11 mouse cellular contexts compared by ENCODE assay signal in genomic region chr2:105516267-105517133, GRCm38 (mm10).
DNase-seq lines count a peak whose midpoint lies in the region; ATAC-seq and TF ChIP-seq lines count a peak whose summit lies in the region.
"Had no signal": no experiment of that assay in that cellular context is flagged by ENCODE, and none has a peak within 500 bp of the region (broad histone marks: within the 10 kb centered on the region; RNA-seq: fewer than 3 reads in every experiment).

No protein-coding gene starts in this region.

- no peak overlapping the region for H3K9ac ChIP-seq in lung, embryonic 14.5 days
- H3K9ac ChIP-seq in lung, postnatal 0 days (replicated peaks; ENCODE audit: low read depth) = no peak overlapping the region
- H3K9ac ChIP-seq in forebrain, embryonic 14.5 days (ENCODE audit: low read length) = no peak overlapping the region
- H3K9ac ChIP-seq in limb, embryonic 11.5 days (ENCODE audit: low read length) = no peak overlapping the region
- H3K9ac ChIP-seq: limb, embryonic 12.5 days had no signal

- no peak overlapping the region for H3K4me2 ChIP-seq in lung, embryonic 14.5 days
- no peak overlapping the region for H3K4me2 ChIP-seq in lung, postnatal 0 days (replicated peaks; ENCODE audit: low read depth, low read length)
- H3K4me2 ChIP-seq in forebrain, embryonic 14.5 days (ENCODE audit: low read length) = 0 out of 2 replicates have a peak overlapping the region, but pooled peaks have one; percentile 4
- H3K4me2 ChIP-seq in limb, embryonic 11.5 days (ENCODE audit: low read depth, severe bottlenecking) = no peak overlapping the region
- H3K4me2 ChIP-seq: limb, embryonic 12.5 days had no signal

- DNase-seq in lung, embryonic 14.5 days = peak; percentile 11
- DNase-seq in lung, postnatal 0 days (ENCODE audit: low spot score) = no peak
- peak; percentile 94 for DNase-seq in forebrain, embryonic 14.5 days (ENCODE audit: low spot score)
- peak; percentile 17 for DNase-seq in limb, embryonic 11.5 days (ENCODE audit: low spot score)
- peak; percentile 86 for DNase-seq in retina, postnatal 1 day
- DNase-seq: kidney, adult 2 months; lung, postnatal 10 days; spleen, adult 18-20 months had no signal

- no peaks in the 10 kb centered on the region for H3K36me3 ChIP-seq in lung, embryonic 14.5 days (ENCODE audit: insufficient read depth)
- no peaks in the 10 kb centered on the region for H3K36me3 ChIP-seq in lung, postnatal 0 days (ENCODE audit: insufficient read depth, low read length)
- H3K36me3 ChIP-seq in forebrain, embryonic 14.5 days (ENCODE audit: control insufficient read depth, insufficient read depth, low read length) = no peaks in the 10 kb centered on the region
- H3K36me3 ChIP-seq in limb, embryonic 11.5 days (ENCODE audit: control insufficient read depth, insufficient read depth, low read length) = no peaks in the 10 kb centered on the region
- H3K36me3 ChIP-seq: limb, embryonic 12.5 days had no signal

- TF ChIP-seq CTCF in lung, embryonic 14.5 days (IDR thresholded peaks at IDR 0.05; ENCODE audit: low read depth) = no peak
- no peak for TF ChIP-seq CTCF in lung, postnatal 0 days (IDR thresholded peaks at IDR 0.05)

- ATAC-seq in lung, embryonic 14.5 days (ENCODE audit: insufficient read depth) = no peak
- no peak for ATAC-seq in lung, postnatal 0 days
- peak; percentile 93 for ATAC-seq in forebrain, embryonic 14.5 days
- ATAC-seq in limb, embryonic 11.5 days (ENCODE audit: insufficient number of reproducible peaks, low FRiP score, low TSS enrichment, low read depth) = no peak
- no peak for ATAC-seq in megakaryocyte-erythroid progenitor cell, adult 5-6 weeks (replicated peaks; ENCODE audit: low FRiP score, low TSS enrichment, poor library complexity, severe bottlenecking)
- ATAC-seq in inflammation-experienced regulatory T-cells, adult 6 months = no peak

- H3K9me3 ChIP-seq in lung, embryonic 14.5 days (ENCODE audit: low read depth, low read length) = no peaks in the 10 kb centered on the region
- no peaks in the 10 kb centered on the region for H3K9me3 ChIP-seq in lung, postnatal 0 days (ENCODE audit: low read length)
- no peaks in the 10 kb centered on the region for H3K9me3 ChIP-seq in forebrain, embryonic 14.5 days (replicated peaks; ENCODE audit: control insufficient read depth, low read length)
- H3K9me3 ChIP-seq in limb, embryonic 11.5 days (ENCODE audit: control insufficient read depth, low read length) = no peaks in the 10 kb centered on the region
- H3K9me3 ChIP-seq: limb, embryonic 12.5 days had no signal

- H3K27me3 ChIP-seq in lung, embryonic 14.5 days (ENCODE audit: insufficient read depth, low read length) = no peaks in the 10 kb centered on the region
- no peaks in the 10 kb centered on the region for H3K27me3 ChIP-seq in lung, postnatal 0 days (replicated peaks; ENCODE audit: insufficient read depth, low read length)
- H3K27me3 ChIP-seq in forebrain, embryonic 14.5 days (replicated peaks; ENCODE audit: control insufficient read depth, insufficient read depth, low read length) = no peaks in the 10 kb centered on the region
- H3K27me3 ChIP-seq in limb, embryonic 11.5 days (ENCODE audit: control insufficient read depth, insufficient read depth, low read length) = no peaks in the 10 kb centered on the region
- H3K27me3 ChIP-seq: limb, embryonic 12.5 days had no signal

- H3K27ac ChIP-seq in lung, embryonic 14.5 days (ENCODE audit: low read depth) = no peak overlapping the region
- no peak overlapping the region for H3K27ac ChIP-seq in lung, postnatal 0 days (ENCODE audit: low read length)
- H3K27ac ChIP-seq in forebrain, embryonic 14.5 days (ENCODE audit: low read depth, low read length) = peak overlapping the region; percentile 56; the same call in 1 of the 2 replicates
- no peak overlapping the region for H3K27ac ChIP-seq in limb, embryonic 11.5 days (replicated peaks; ENCODE audit: low read depth, low read length)
- H3K27ac ChIP-seq: limb, embryonic 12.5 days had no signal

- WGBS in lung, embryonic 14.5 days = 59% methylated on average over 6 of the region's 6 CpGs
- WGBS in lung, postnatal 0 days = 68% methylated on average over 6 of the region's 6 CpGs
- WGBS in forebrain, embryonic 14.5 days = 17% methylated on average over 6 of the region's 6 CpGs
- 75% methylated on average over 6 of the region's 6 CpGs for WGBS in limb, embryonic 11.5 days

- H3K4me3 ChIP-seq in lung, embryonic 14.5 days (ENCODE audit: low read depth, low read length) = no peak overlapping the region
- H3K4me3 ChIP-seq in lung, postnatal 0 days (ENCODE audit: low read depth, low read length) = no peak overlapping the region
- no peak overlapping the region for H3K4me3 ChIP-seq in forebrain, embryonic 14.5 days (ENCODE audit: low read depth, low read length)
- H3K4me3 ChIP-seq in limb, embryonic 11.5 days (ENCODE audit: low read depth, low read length) = no peak overlapping the region
- H3K4me3 ChIP-seq: limb, embryonic 12.5 days had no signal

- TF ChIP-seq EP300 in lung, postnatal 0 days (IDR thresholded peaks at IDR 0.05) = no peak

- no peaks in the 10 kb centered on the region for H3K4me1 ChIP-seq in lung, embryonic 14.5 days (ENCODE audit: insufficient read depth)
- H3K4me1 ChIP-seq in lung, postnatal 0 days (ENCODE audit: insufficient read depth, low read depth, low read length) = no peaks in the 10 kb centered on the region
- H3K4me1 ChIP-seq in forebrain, embryonic 14.5 days (ENCODE audit: control insufficient read depth, insufficient read depth, low read length) = peaks cover 20% of the 10 kb centered on the region
- no peaks in the 10 kb centered on the region for H3K4me1 ChIP-seq in limb, embryonic 11.5 days (ENCODE audit: control insufficient read depth, insufficient read depth, low read length)
- H3K4me1 ChIP-seq: limb, embryonic 12.5 days had no signal
